Mouse (Mus musculus) heart, embryonic 14.5 days (tissue): ENCODE data around the gene Irf8. TPM values are rescaled to one million over a fixed set of nuclear protein-coding genes. Genes with fewer than 3 reads are reported as not detected.

Source experiments
- ATAC-seq: fragments of 200-750 bp; cut with Nextera tagmentation; 2 replicates; pipeline ENCODE4 v1.8.0; 2017; ENCODE audit warnings: low read depth, moderate TSS enrichment; ENCODE audit not compliant: insufficient number of reproducible peaks, insufficient read depth, low FRiP score
- H3K27ac ChIP-seq, 2 experiments: fragments of 200-500 bp in 1 of 2; fragments of 300-500 bp in 1 of 2; sonication (generic) in 1 of 2; replicated peaks in 1 of 2; 2 replicates each; pipeline ENCODE4 v1.5.1; 2012 to 2014; ENCODE audit warnings: low read depth in 2 of 2, low read length in 2 of 2, control low read depth in 1 of 2, mild to moderate bottlenecking in 1 of 2, mixed read lengths in 1 of 2; ENCODE audit not compliant: control insufficient read depth in 1 of 2, insufficient read depth in 1 of 2
- H3K27me3 ChIP-seq: fragments of 300-500 bp; sonication (generic); 2 replicates; pipeline ENCODE4 v1.6.1; 2014; ENCODE audit warnings: mild to moderate bottlenecking, low read length, control low read depth; ENCODE audit not compliant: control insufficient read depth, insufficient read depth
- H3K36me3 ChIP-seq: fragments of 300-500 bp; sonication (generic); 2 replicates; pipeline ENCODE4 v1.6.1; 2014; ENCODE audit warnings: mild to moderate bottlenecking, control low read depth, low read length, mixed read lengths; ENCODE audit not compliant: control insufficient read depth, insufficient read depth
- H3K4me1 ChIP-seq, 2 experiments: fragments of 200-500 bp in 1 of 2; fragments of 300-500 bp in 1 of 2; sonication (generic) in 1 of 2; 2 replicates each; pipeline ENCODE4 v1.6.1; 2012 to 2014; ENCODE audit warnings: low read length in 2 of 2, control low read depth in 1 of 2, mixed read lengths in 1 of 2; ENCODE audit not compliant: control insufficient read depth in 2 of 2, insufficient read depth in 2 of 2
- H3K4me2 ChIP-seq: fragments of 300-500 bp; sonication (generic); 2 replicates; pipeline ENCODE4 v1.6.1; 2014; ENCODE audit warnings: mild to moderate bottlenecking, low read length
- H3K4me3 ChIP-seq, 2 experiments: fragments of 200-500 bp in 1 of 2; fragments of 300-500 bp in 1 of 2; sonication (generic) in 1 of 2; 2 replicates each; pipeline ENCODE4 v1.5.1; 2012 to 2014; ENCODE audit warnings: low read length in 2 of 2, mild to moderate bottlenecking in 2 of 2, control low read depth in 1 of 2, low read depth in 1 of 2, moderate library complexity in 1 of 2; ENCODE audit not compliant: control insufficient read depth in 1 of 2, insufficient read depth in 1 of 2
- H3K9ac ChIP-seq: fragments of 300-500 bp; sonication (generic); 2 replicates; pipeline ENCODE4 v1.6.1; 2014; ENCODE audit warnings: mild to moderate bottlenecking, low read length
- H3K9me3 ChIP-seq: fragments of 300-500 bp; sonication (generic); 2 replicates; pipeline ENCODE4 v1.6.1; 2016; ENCODE audit warnings: low read length, control low read depth; ENCODE audit not compliant: control insufficient read depth
- WGBS: fragments of 180-500 bp; shearing (Covaris S2); extraction: QIAGEN DNeasy Blood & Tissue Kit; methylation state at CpG from one replicate; pipeline ENCODE4 v1.1.7; 2014; 5-methylcytosine and 5-hydroxymethylcytosine counted together
- polyA plus RNA-seq: library from polyadenylated mRNA; unstranded; fragments of >200 nt; fragmentation: Nextera tagmentation; extraction: Ambion mirVana; gene quantifications from 2 replicates; pipeline ENCODE4 v1.2.1, GENCODE M21; 2014

The Irf8 gene
- polyA plus RNA-seq, result 7.5 and 8.5 TPM in 2 replicates

GRCm38 (mm10) chr8:120735770-120736481 is at the start of gene Irf8:
Gene Irf8 (plus strand): TSS chr8:120736358.
- under 1% methylated on average over 56 of the region's 62 CpGs for WGBS
- Histone ChIP-seq H3K4me1 (peaks cover 5% of the 10 kb centered on the region in 2 experiments; a peak in 2 of 4 replicates), H3K27me3 (peaks cover 42% of the 10 kb centered on the region), H3K36me3 (no peaks in the 10 kb centered on the region), H3K9me3 (no peaks in the 10 kb centered on the region), H3K4me2 (peak within 1 kb of the TSS; percentile 93), H3K27ac (no peak within 1 kb of the TSS), H3K4me3 (peak within 1 kb of the TSS; percentile 45 to 48), H3K9ac (peak within 1 kb of the TSS; percentile 63)
- peak; percentile 87 for ATAC-seq

- no peaks in the 10 kb centered on the region; the same call in 1 of the 2 replicates for H3K27me3 ChIP-seq
- H3K4me3 ChIP-seq, result no peak overlapping the region
- H3K9me3 ChIP-seq, result no peaks in the 10 kb centered on the region
- H3K36me3 ChIP-seq, result no peaks in the 10 kb centered on the region
- H3K9ac ChIP-seq, result no peak overlapping the region
- 83% methylated on average over 5 of the region's 5 CpGs for WGBS
- H3K4me2 ChIP-seq, result no peak overlapping the region
- no peak for ATAC-seq
- H3K4me1 ChIP-seq, result no peaks in the 10 kb centered on the region
- H3K27ac ChIP-seq, result no peak overlapping the region
These were observed 49.6 kb upstream of the Irf8 start for GRCm38 (mm10) chr8:120686576-120686975.

- H3K36me3 ChIP-seq, result no peaks in the 10 kb centered on the region
- no peak overlapping the region for H3K4me2 ChIP-seq
- no peak for ATAC-seq
- no peak overlapping the region for H3K9ac ChIP-seq
- 53% methylated on average over 8 of the region's 8 CpGs for WGBS
- no peak overlapping the region for H3K4me3 ChIP-seq
- H3K9me3 ChIP-seq, result no peaks in the 10 kb centered on the region
- no peaks in the 10 kb centered on the region; the same call in 1 of the 2 replicates for H3K27me3 ChIP-seq
- H3K4me1 ChIP-seq, result no peaks in the 10 kb centered on the region
- H3K27ac ChIP-seq, result no peak overlapping the region
These were observed 48.4 kb upstream of the Irf8 start for GRCm38 (mm10) chr8:120687786-120688185.

DNA sequence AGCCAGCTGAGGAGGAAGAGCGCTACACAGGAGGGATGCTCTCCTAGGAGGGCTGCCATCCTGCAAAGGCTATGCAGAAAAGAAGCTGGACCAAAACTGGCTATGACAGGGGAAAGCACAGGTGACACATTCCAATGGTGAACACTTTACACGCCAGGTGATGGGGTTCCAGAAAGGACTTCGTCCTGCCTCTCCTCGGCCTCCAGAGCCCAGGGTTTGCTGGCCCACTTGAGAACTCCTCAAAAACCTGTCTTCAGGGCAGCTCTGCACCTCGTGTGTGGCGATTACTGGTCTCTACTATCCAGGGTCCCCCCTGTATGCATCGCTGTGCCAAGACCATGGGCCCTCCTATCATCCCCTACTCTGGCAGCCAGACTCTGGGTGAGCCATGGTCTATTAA is 47.6 kb upstream of the Irf8 start:
- H3K9ac ChIP-seq, result no peak overlapping the region
- no peaks in the 10 kb centered on the region for H3K36me3 ChIP-seq
- H3K27ac ChIP-seq, result no peak overlapping the region
- H3K4me1 ChIP-seq, result no peaks in the 10 kb centered on the region
- no peaks in the 10 kb centered on the region; the same call in 1 of the 2 replicates for H3K27me3 ChIP-seq
- no peak for ATAC-seq
- H3K9me3 ChIP-seq, result no peaks in the 10 kb centered on the region
- H3K4me3 ChIP-seq, result no peak overlapping the region
- H3K4me2 ChIP-seq, result no peak overlapping the region
- WGBS, result 77% methylated on average over 7 of the region's 7 CpGs

DNA sequence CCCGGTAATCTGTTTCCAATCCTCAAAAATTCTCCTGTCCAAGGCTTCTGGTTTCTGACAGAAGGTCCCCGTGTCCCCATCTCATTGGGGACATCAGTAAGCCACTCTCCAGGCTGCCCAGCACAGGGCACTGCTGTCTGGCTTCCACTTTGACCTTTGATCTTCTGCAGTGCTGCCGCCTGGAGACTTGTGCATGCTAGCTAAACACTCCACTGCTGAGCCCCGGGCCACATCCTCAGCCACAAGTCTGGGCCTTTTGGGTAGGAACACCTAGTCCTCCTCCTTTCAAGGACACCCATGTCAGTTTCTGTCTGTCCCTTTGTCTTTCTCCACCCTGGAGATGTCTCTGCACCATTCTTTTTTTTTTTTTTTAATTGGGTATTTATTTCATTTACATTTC is 43.2 kb upstream of the Irf8 start:
- H3K9ac ChIP-seq, result no peak overlapping the region
- WGBS, result 59% methylated on average over 4 of the region's 4 CpGs
- ATAC-seq, result no peak

GRCm38 (mm10) chr8:120693861-120694493 is 42.2 kb upstream of the Irf8 start:
- H3K27ac ChIP-seq, result no peak overlapping the region
- ATAC-seq, result no peak
- H3K9ac ChIP-seq, result peak overlapping the region; percentile 38; the same call in 1 of the 2 replicates
- H3K27me3 ChIP-seq, result peaks cover 3% of the 10 kb centered on the region; the same call in 1 of the 2 replicates
- H3K4me1 ChIP-seq, result peaks cover 20% of the 10 kb centered on the region in 2 experiments
- WGBS, result 27% methylated on average over 22 of the region's 22 CpGs
- H3K36me3 ChIP-seq, result no peaks in the 10 kb centered on the region
- H3K9me3 ChIP-seq, result no peaks in the 10 kb centered on the region; the same call in 1 of the 2 replicates
- no peak overlapping the region for H3K4me3 ChIP-seq
- H3K4me2 ChIP-seq, result peak overlapping the region; percentile 42; the same call in 1 of the 2 replicates

More for the DNA sequence above, 43.2 kb upstream of the Irf8 start:
- H3K4me3 ChIP-seq, result no peak overlapping the region
- H3K36me3 ChIP-seq, result no peaks in the 10 kb centered on the region
- H3K4me1 ChIP-seq, result peaks cover 20% of the 10 kb centered on the region in 2 experiments
- no peak overlapping the region for H3K4me2 ChIP-seq
- peaks cover 3% of the 10 kb centered on the region; the same call in 1 of the 2 replicates for H3K27me3 ChIP-seq
- H3K9me3 ChIP-seq, result no peaks in the 10 kb centered on the region; the same call in 1 of the 2 replicates
- H3K27ac ChIP-seq, result no peak overlapping the region

- ATAC-seq, result no peak
- 31% methylated on average over 13 of the region's 13 CpGs for WGBS
- Histone ChIP-seq H3K27ac (peak overlapping the region; percentile 25 to 61), H3K9ac (no peak overlapping the region), H3K27me3 (0 out of 2 replicates have a peak, but pooled peaks cover 3% of the 10 kb centered on the region), H3K4me3 (no peak overlapping the region), H3K4me1 (peaks cover 20 to 25% of the 10 kb centered on the region in 2 experiments), H3K4me2 (no peak overlapping the region), H3K9me3 (no peaks in the 10 kb centered on the region; the same call in 1 of the 2 replicates), H3K36me3 (no peaks in the 10 kb centered on the region)
These were observed 39.6 kb upstream of the Irf8 start for GRCm38 (mm10) chr8:120696401-120697153.
